Mouse (Mus musculus) heart, embryonic 16.5 days (tissue): ENCODE measurements around the gene Krt42. TPM values are rescaled to one million over a fixed set of nuclear protein-coding genes. Genes with fewer than 3 reads are reported as not detected.
"Not testable (repeated sequence)": the region's sequence is repeated elsewhere in the genome, so short reads cannot be mapped to it uniquely, and the experiment has no call there.

Source experiments
- ATAC-seq: fragments of 200-750 bp; cut with Nextera tagmentation; replicated peaks from 2 replicates; pipeline ENCODE4 v1.8.0; 2017; ENCODE audit warnings: moderate number of reproducible peaks; ENCODE audit not compliant: insufficient read depth, low FRiP score; ENCODE audit errors: extremely low read depth
- H3K27ac ChIP-seq: fragments of 300-500 bp; sonication (generic); 2 replicates; pipeline ENCODE4 v1.5.1; 2014; ENCODE audit warnings: mild to moderate bottlenecking, low read length, control low read depth, moderate library complexity
- H3K27me3 ChIP-seq: fragments of 300-500 bp; sonication (generic); 2 replicates; pipeline ENCODE4 v1.6.1; 2014; ENCODE audit warnings: low read length, mixed read lengths; ENCODE audit not compliant: control insufficient read depth, insufficient read depth
- H3K36me3 ChIP-seq: fragments of 300-500 bp; sonication (generic); 2 replicates; pipeline ENCODE4 v1.6.1; 2014; ENCODE audit not compliant: control insufficient read depth, insufficient read depth
- H3K4me1 ChIP-seq: fragments of 300-500 bp; sonication (generic); 2 replicates; pipeline ENCODE4 v1.6.1; 2014; ENCODE audit warnings: low read length, mixed read lengths; ENCODE audit not compliant: control insufficient read depth, insufficient read depth
- H3K4me2 ChIP-seq: fragments of 300-500 bp; sonication (generic); 2 replicates; pipeline ENCODE4 v1.6.1; 2014; ENCODE audit warnings: low read depth, mild to moderate bottlenecking, control low read depth, low read length
- H3K4me3 ChIP-seq: fragments of 300-500 bp; sonication (generic); 2 replicates; pipeline ENCODE4 v1.5.1; 2014; ENCODE audit warnings: mild to moderate bottlenecking, control low read depth, low read length
- H3K9ac ChIP-seq: fragments of 300-500 bp; sonication (generic); 2 replicates; pipeline ENCODE4 v1.6.1; 2014; ENCODE audit warnings: low read length, control low read depth
- H3K9me3 ChIP-seq: fragments of 300-500 bp; sonication (generic); replicated peaks from 2 replicates; pipeline ENCODE4 v1.6.1; 2016; ENCODE audit warnings: low read length; ENCODE audit not compliant: control insufficient read depth
- WGBS: fragments of 180-500 bp; shearing (Covaris S2); extraction: QIAGEN DNeasy Blood & Tissue Kit; methylation state at CpG from one replicate; pipeline ENCODE4 v1.1.7; 2014; 5-methylcytosine and 5-hydroxymethylcytosine counted together
- polyA plus RNA-seq: library from polyadenylated mRNA; unstranded; fragments of >200 nt; fragmentation: Nextera tagmentation; extraction: Ambion mirVana; gene quantifications from 2 replicates; pipeline ENCODE4 v1.2.1, GENCODE M21; 2015

Krt42 gene
- polyA plus RNA-seq, 1 experiment from 2014 or later, result not detected

- H3K27me3 ChIP-seq, H3K27ac ChIP-seq, ATAC-seq, H3K4me2 ChIP-seq, H3K4me1 ChIP-seq, H3K9me3 ChIP-seq, H3K4me3 ChIP-seq, H3K9ac ChIP-seq, H3K36me3 ChIP-seq: not testable (repeated sequence)
- 60% methylated on average over 7 of the region's 7 CpGs for WGBS
These were observed 23.2 kb downstream of the Krt42 start for GRCm38 (mm10) chr11:100246471-100246870.

DNA sequence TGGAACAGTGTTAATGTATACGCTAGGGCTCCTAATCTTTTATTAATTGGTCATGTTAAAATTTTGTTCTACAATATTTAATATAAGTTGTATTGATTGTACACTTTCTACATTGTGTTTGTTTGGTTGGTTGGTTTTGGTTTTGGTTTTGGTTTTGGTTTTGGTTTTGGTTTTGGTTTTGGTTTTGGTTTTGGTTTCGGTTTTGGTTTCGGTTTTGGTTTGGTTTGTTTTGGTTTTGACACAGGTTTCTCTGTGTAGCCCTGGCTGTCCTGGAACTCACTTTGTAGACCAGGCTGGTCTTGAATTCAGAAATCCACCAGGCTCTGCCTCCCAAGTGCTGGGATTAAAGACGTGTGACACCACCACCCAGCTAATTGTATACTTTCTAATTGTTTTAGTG is 29.4 kb downstream of the Krt42 start:
- not testable (repeated sequence) for H3K9ac ChIP-seq, H3K4me1 ChIP-seq, H3K4me2 ChIP-seq, H3K9me3 ChIP-seq, H3K27me3 ChIP-seq, ATAC-seq, H3K27ac ChIP-seq, H3K36me3 ChIP-seq, H3K4me3 ChIP-seq
- WGBS, result 85% methylated on average over 4 of the region's 4 CpGs

DNA sequence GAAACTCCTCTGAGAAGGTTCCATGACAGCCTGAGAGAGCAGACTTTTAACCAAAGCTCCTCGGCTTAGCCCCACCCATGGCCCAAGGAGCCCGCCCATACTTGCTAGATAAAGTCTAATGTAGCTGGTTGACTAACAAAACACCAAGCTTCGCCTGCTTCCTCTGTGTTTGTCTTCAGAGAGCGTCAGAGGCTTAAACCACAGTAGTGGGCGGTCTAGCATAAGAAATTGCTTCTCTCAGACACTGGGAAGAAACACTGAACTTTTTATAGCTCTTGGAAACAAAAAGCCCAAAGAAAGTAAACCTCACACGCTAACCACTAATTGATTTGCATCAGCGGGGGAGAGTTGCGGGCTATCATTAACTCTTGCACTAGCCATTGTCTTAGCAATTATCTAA is 47.9 kb downstream of the Krt42 start:
- Histone ChIP-seq H3K9ac (no peak overlapping the region), H3K36me3 (no peaks in the 10 kb centered on the region), H3K4me3 (no peak overlapping the region), H3K9me3 (0 out of 2 replicates have a peak, but pooled peaks cover 4% of the 10 kb centered on the region), H3K27ac (no peak overlapping the region), H3K27me3 (no peaks in the 10 kb centered on the region), H3K4me1 (no peaks in the 10 kb centered on the region), H3K4me2 (no peak overlapping the region)
- no peak for ATAC-seq
- 63% methylated on average over 8 of the region's 8 CpGs for WGBS

DNA sequence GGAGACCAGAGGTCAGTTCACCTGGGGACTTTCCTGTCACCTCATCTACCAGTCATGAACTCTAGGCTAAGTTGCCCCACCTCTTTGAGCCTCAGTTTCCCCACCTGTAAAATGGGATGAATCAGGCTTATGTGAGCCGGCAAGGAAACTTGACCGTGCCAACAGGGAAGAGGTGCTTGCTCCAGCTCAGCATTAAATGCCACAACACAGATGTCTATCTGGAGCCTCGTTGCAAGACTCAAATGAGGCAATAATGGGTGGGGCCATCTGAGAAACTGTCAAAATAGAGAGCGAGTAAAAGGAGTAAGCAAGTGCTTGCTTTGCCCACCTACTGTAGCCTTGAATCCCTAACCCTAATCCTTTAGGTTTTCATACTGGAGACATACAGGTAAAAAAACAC is 50.4 kb downstream of the Krt42 start:
- Histone ChIP-seq H3K36me3 (no peaks in the 10 kb centered on the region), H3K27ac (no peak overlapping the region), H3K9me3 (no peaks in the 10 kb centered on the region), H3K4me3 (no peak overlapping the region), H3K4me2 (no peak overlapping the region), H3K27me3 (no peaks in the 10 kb centered on the region), H3K4me1 (no peaks in the 10 kb centered on the region), H3K9ac (no peak overlapping the region)
- 78% methylated on average over 4 of the region's 4 CpGs for WGBS
- no peak for ATAC-seq

Other genes starting within 250 kb of the Krt42 start
- gene Krt33b, start 240.0 kb downstream of the Krt42 start, polyA plus RNA-seq, result not detected in 2 replicates
- not detected in 2 replicates for gene Krt34, start 228.3 kb downstream of the Krt42 start, polyA plus RNA-seq
- 0.12 TPM in 1 of 2 replicates, not detected in the other for gene Krt31, start 219.3 kb downstream of the Krt42 start, polyA plus RNA-seq
- gene Krt32, start 181.6 kb downstream of the Krt42 start, polyA plus RNA-seq, result not detected in 2 replicates
- gene Krt35, start 173.6 kb downstream of the Krt42 start, polyA plus RNA-seq, result not detected in 2 replicates
- not detected in 2 replicates for gene Krt36, start 164.2 kb downstream of the Krt42 start, polyA plus RNA-seq
- 0.58 and 1.7 TPM in 2 replicates for gene Krt13, start 148.3 kb downstream of the Krt42 start, polyA plus RNA-seq
- 12.4 and 18.4 TPM in 2 replicates for gene Krt15, start 133.9 kb downstream of the Krt42 start, polyA plus RNA-seq
- gene Krt19, start 121.2 kb downstream of the Krt42 start, polyA plus RNA-seq, result 64.1 and 79.3 TPM in 2 replicates
- gene Krt9, start 76.6 kb downstream of the Krt42 start, polyA plus RNA-seq, result not detected in 2 replicates
- gene Krt14, start 62.3 kb downstream of the Krt42 start, polyA plus RNA-seq, result 5.0 and 7.8 TPM in 2 replicates
- 0.24 and 0.49 TPM in 2 replicates for gene Krt16, start 21.0 kb downstream of the Krt42 start, polyA plus RNA-seq
- gene Krt17, start 8.8 kb downstream of the Krt42 start, polyA plus RNA-seq, result 26.6 and 58.5 TPM in 2 replicates
- gene Eif1, start 50.0 kb upstream of the Krt42 start, polyA plus RNA-seq, result 1,600 and 1,609 TPM in 2 replicates
- gene Gast, start 64.5 kb upstream of the Krt42 start, polyA plus RNA-seq, result not detected in 2 replicates
- gene Hap1, start 86.3 kb upstream of the Krt42 start, polyA plus RNA-seq, result 5.6 and 5.8 TPM in 2 replicates
- gene Jup, start 127.9 kb upstream of the Krt42 start, polyA plus RNA-seq, result 140 and 155 TPM in 2 replicates
- gene P3h4, start 145.0 kb upstream of the Krt42 start, polyA plus RNA-seq, result 50.8 and 52.6 TPM in 2 replicates
- 89.4 and 98.0 TPM in 2 replicates for gene Fkbp10, start 145.8 kb upstream of the Krt42 start, polyA plus RNA-seq
- gene Nt5c3b, start 171.9 kb upstream of the Krt42 start, polyA plus RNA-seq, result 107 and 110 TPM in 2 replicates
- gene Klhl10, start 172.0 kb upstream of the Krt42 start, polyA plus RNA-seq, result 0.29 and 0.47 TPM in 2 replicates
- gene Klhl11, start 202.9 kb upstream of the Krt42 start, polyA plus RNA-seq, result 8.7 and 9.5 TPM in 2 replicates